Mouse (Mus musculus) liver, postnatal 0 days (tissue): ENCODE data around the gene Siglece. TPM values are rescaled to one million over a fixed set of nuclear protein-coding genes. Genes with fewer than 3 reads are reported as not detected.
A peak's percentile ranks its signal among the peaks of the same experiment; 100 is the strongest.

Experiments
- ATAC-seq: fragments of 200-750 bp; cut with Nextera tagmentation; 2 replicates; pipeline ENCODE4 v1.8.0; 2017; ENCODE audit warnings: mild to moderate bottlenecking, moderate library complexity
- DNase-seq: peaks from one replicate; pipeline ENCODE4 v3.0.0-alpha.2; 2016
- H3K27ac ChIP-seq: fragments of 300-500 bp; sonication (generic); 2 replicates; pipeline ENCODE4 v1.5.1; 2014; ENCODE audit warnings: antibody characterized with exemption, moderate library complexity, mild to moderate bottlenecking, low read depth
- H3K27me3 ChIP-seq: fragments of 300-500 bp; sonication (generic); 2 replicates; pipeline ENCODE4 v1.6.1; 2014; ENCODE audit warnings: low read length, control low read depth, mixed read lengths; ENCODE audit not compliant: insufficient read depth
- H3K36me3 ChIP-seq: fragments of 300-500 bp; sonication (generic); replicated peaks from 2 replicates; pipeline ENCODE4 v1.6.1; 2014; ENCODE audit warnings: mild to moderate bottlenecking, control low read depth, low read length, moderate library complexity, mixed read lengths; ENCODE audit not compliant: insufficient read depth
- H3K4me1 ChIP-seq: fragments of 300-500 bp; sonication (generic); 2 replicates; pipeline ENCODE4 v1.6.1; 2014; ENCODE audit warnings: antibody characterized with exemption, mild to moderate bottlenecking, control low read depth; ENCODE audit not compliant: insufficient read depth
- H3K4me2 ChIP-seq: fragments of 300-500 bp; sonication (generic); 2 replicates; pipeline ENCODE4 v1.6.1; 2014; ENCODE audit warnings: low read depth, mild to moderate bottlenecking, low read length, moderate library complexity, mixed read lengths
- H3K4me3 ChIP-seq: fragments of 300-500 bp; sonication (generic); 2 replicates; pipeline ENCODE4 v1.5.1; 2014; ENCODE audit warnings: low read depth, low read length
- H3K9ac ChIP-seq: fragments of 300-500 bp; sonication (generic); replicated peaks from 2 replicates; pipeline ENCODE4 v1.6.1; 2014; ENCODE audit warnings: mild to moderate bottlenecking, moderate library complexity
- H3K9me3 ChIP-seq: fragments of 300-500 bp; sonication (generic); 2 replicates; pipeline ENCODE4 v1.6.1; 2016; ENCODE audit warnings: mild to moderate bottlenecking, control low read depth, low read length, mixed read lengths
- CTCF ChIP-seq: sonication (generic); IDR thresholded peaks from 2 replicates; pipeline ENCODE4 v1.5.1; 2016; ENCODE audit warnings: antibody characterized with exemption, low read depth
- EP300 ChIP-seq: IDR thresholded peaks from 2 replicates; pipeline ENCODE4 v1.6.1; 2016; ENCODE audit warnings: antibody characterized with exemption, low read depth, mild to moderate bottlenecking
- WGBS: fragments of 180-500 bp; shearing (Covaris S2); extraction: QIAGEN DNeasy Blood & Tissue Kit; methylation state at CpG from one replicate; pipeline ENCODE4 v1.1.7; 2014; ENCODE audit not compliant: insufficient replicate concordance; 5-methylcytosine and 5-hydroxymethylcytosine counted together
- polyA plus RNA-seq: library from polyadenylated mRNA; unstranded; fragments of >200 nt; fragmentation: Nextera tagmentation; extraction: Ambion mirVana; gene quantifications from 2 replicates; pipeline ENCODE4 v1.2.1, GENCODE M21; 2015

The Siglece gene
- polyA plus RNA-seq, 1 experiment from 2014 or later: 5.8 TPM

DNA sequence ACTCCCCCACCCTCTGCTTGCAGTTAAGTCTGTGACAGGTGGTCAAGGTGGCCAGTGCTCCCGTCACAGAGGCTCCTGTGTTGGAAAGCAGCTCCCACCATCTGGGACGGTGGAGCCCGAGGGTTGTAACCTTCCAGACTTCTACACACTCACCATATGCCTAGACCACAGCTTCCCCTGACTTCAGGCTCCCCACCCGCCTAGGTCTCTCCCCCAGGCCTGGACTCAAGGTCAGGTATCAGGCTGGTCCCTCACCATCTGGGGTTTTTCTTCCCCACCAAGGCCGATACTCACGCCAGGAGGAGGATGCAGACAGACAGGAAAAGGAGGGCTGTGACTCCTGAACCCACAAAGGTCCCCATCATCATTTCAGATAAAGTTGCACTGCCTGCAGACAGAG lies 3.7 kb downstream of the Siglece start:
- Histone ChIP-seq H3K9ac (0 out of 2 replicates have a peak overlapping the region, but pooled peaks have one; percentile 42), H3K4me1 (no peaks in the 10 kb centered on the region), H3K27ac (peak overlapping the region; percentile 24), H3K27me3 (no peaks in the 10 kb centered on the region), H3K4me2 (peak overlapping the region; percentile 49), H3K36me3 (0 out of 2 replicates have a peak, but pooled peaks cover 3% of the 10 kb centered on the region), H3K4me3 (peak overlapping the region; percentile 3), H3K9me3 (no peaks in the 10 kb centered on the region)
- WGBS: 25% methylated on average over 6 of the region's 6 CpGs
- DNase-seq (no peak), ATAC-seq (no peak)
- TF ChIP-seq EP300: no peak
- no peak for TF ChIP-seq CTCF

DNA sequence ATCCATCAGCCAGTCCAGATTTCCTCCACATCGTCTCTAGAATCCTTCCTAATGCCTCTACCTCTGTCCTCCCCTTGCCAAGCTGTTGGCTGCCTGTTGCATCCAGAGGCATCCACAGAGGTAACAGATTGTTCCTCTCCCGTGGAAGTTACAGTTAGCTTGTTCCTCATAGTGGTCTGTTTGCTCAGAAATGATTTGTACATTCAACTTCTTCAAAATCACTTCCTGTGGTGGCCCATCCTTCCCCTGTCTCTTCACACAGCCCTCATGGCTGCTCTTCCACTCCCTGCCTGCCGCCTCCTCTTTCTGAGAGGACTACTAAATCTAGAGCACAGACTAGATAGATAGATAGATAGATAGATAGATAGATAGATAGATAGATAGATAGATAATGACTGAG lies 5.4 kb downstream of the Siglece start:
- Histone ChIP-seq H3K27ac (0 out of 2 replicates have a peak overlapping the region, but pooled peaks have one; percentile 17), H3K4me3 (0 out of 2 replicates have a peak overlapping the region, but pooled peaks have one; percentile 8), H3K36me3 (0 out of 2 replicates have a peak, but pooled peaks cover 3% of the 10 kb centered on the region), H3K27me3 (no peaks in the 10 kb centered on the region), H3K4me1 (no peaks in the 10 kb centered on the region), H3K9ac (no peak overlapping the region), H3K4me2 (0 out of 2 replicates have a peak overlapping the region, but pooled peaks have one; percentile 3), H3K9me3 (no peaks in the 10 kb centered on the region)
- TF ChIP-seq EP300: peak; percentile 47; the same call in 1 of the 2 replicates
- no peak for TF ChIP-seq CTCF
- WGBS: 30% methylated on average over 3 of the region's 3 CpGs
- ATAC-seq (peak; percentile 40; the same call in 1 of the 2 replicates), DNase-seq (no peak)

DNA sequence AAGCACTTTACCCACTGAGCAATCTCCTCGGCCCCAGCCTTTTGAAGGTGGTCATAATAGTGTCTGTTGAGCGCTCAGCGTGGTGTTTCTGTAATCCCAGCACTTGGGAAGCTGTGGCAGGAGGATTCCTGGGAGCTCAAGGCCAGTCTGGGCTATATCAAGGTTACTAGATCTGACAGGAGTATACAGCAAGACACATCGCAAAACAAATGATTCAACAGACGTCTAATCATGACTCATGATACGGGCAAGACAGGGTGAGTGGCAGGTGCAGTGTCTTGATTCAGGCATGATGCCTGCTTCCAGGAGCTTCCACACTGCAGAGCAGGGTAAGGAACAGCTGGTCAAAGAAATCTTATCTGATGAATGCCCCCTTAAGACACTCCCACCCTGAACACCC lies 7.3 kb downstream of the Siglece start:
- ATAC-seq: no peak
- 86% methylated on average over 6 of the region's 6 CpGs for WGBS
- H3K27me3 ChIP-seq: no peaks in the 10 kb centered on the region

DNA sequence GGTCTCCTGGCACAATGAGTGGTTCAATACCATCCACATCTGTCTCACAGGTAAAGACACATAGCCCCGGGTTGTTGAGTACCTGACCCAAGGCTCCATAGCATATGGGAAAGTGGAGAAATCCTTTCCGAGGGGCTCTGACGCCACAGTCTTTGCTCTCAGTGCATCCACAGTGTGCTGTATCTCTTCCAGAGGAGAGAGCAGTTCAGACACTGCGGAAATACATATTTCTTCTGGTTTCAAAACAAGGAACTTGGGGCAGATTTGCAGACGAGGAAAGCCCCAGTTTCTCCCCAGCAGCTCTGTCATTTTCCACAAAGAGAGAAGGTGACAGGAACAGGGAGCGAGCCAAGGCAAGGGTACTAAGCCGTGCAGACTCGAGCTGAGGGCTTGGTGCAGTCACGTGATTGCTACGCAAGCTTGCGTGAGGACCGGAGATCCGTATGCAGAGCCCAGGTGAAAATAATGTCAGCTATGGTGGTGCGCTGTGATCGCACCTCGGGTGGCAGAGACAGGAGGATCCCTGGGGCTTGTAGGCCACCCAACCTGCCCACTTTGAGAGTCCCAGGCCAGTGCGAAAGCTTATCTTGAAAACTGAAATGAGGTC lies 16.8 kb downstream of the Siglece start:
- no peaks in the 10 kb centered on the region for H3K27me3 ChIP-seq
- no peak overlapping the region for H3K4me3 ChIP-seq
- no peak for DNase-seq
- WGBS: 62% methylated on average over 17 of the region's 17 CpGs
- no peak overlapping the region for H3K4me2 ChIP-seq
- no peaks in the 10 kb centered on the region for H3K9me3 ChIP-seq
- ATAC-seq: peak; percentile 33; the same call in 1 of the 2 replicates
- peak overlapping the region; percentile 72 for H3K27ac ChIP-seq
- no peaks in the 10 kb centered on the region for H3K36me3 ChIP-seq
- TF ChIP-seq CTCF (no peak), EP300 (no peak)
- H3K9ac ChIP-seq: no peak overlapping the region
- no peaks in the 10 kb centered on the region for H3K4me1 ChIP-seq

More for the DNA sequence above, 7.3 kb downstream of the Siglece start:
- no peak overlapping the region for H3K27ac ChIP-seq
- H3K9ac ChIP-seq: no peak overlapping the region
- H3K4me3 ChIP-seq: no peak overlapping the region
- no peaks in the 10 kb centered on the region for H3K9me3 ChIP-seq
- TF ChIP-seq CTCF (no peak), EP300 (no peak)
- H3K4me1 ChIP-seq: no peaks in the 10 kb centered on the region
- no peak overlapping the region for H3K4me2 ChIP-seq
- H3K36me3 ChIP-seq: 0 out of 2 replicates have a peak, but pooled peaks cover 3% of the 10 kb centered on the region
- DNase-seq: no peak

DNA sequence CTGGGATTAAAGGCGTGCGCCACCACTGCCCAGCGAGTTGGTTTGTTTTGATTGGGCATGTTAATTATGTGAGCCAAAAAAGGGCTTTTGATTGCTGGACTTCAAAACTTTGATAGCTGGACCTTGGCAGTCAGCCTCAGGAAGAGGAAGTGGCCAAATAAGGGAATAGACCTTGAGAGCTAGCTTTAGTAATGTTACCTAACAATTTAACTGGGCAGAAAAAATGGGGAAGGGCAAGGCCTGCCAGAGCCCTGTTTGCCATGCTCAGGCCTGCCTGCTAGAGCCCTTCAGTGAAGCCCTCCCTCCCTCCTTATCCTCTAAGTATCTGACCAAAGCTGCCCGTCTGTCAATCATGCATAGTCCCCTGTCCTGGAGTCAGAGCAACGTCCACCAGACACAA lies 17.4 kb downstream of the Siglece start:
- ATAC-seq (peak; percentile 44), DNase-seq (no peak)
- Histone ChIP-seq H3K27me3 (no peaks in the 10 kb centered on the region), H3K27ac (peak overlapping the region; percentile 72), H3K9me3 (no peaks in the 10 kb centered on the region), H3K9ac (no peak overlapping the region), H3K4me3 (no peak overlapping the region), H3K4me1 (no peaks in the 10 kb centered on the region), H3K4me2 (no peak overlapping the region), H3K36me3 (no peaks in the 10 kb centered on the region)
- WGBS: 50% methylated on average over 5 of the region's 5 CpGs
- TF ChIP-seq EP300 (no peak), CTCF (no peak)

DNA sequence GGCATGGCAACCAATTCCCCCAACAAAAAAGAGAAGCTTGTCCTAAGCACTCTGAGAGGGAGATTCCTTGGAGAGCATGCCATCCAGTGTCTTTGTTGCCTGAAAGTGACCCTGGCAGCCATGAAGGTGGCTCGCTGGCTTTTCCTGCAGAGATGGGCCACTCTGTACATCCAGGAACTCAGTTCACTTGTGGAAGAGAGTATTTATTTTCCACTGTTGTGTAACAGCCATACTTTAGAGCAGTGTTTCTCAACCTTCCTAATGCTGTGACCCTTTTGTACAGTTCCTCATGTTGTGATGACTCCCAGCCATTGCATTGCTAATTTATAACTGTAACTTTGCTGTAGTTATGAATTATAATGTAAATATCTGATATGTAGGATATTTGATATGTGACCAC lies 22.8 kb downstream of the Siglece start:
- DNase-seq (no peak), ATAC-seq (no peak)
- H3K9me3 ChIP-seq: no peaks in the 10 kb centered on the region
- no peak overlapping the region for H3K9ac ChIP-seq
- H3K27me3 ChIP-seq: no peaks in the 10 kb centered on the region
- H3K27ac ChIP-seq: no peak overlapping the region
- no peak for TF ChIP-seq EP300
- TF ChIP-seq CTCF: no peak
- H3K36me3 ChIP-seq: no peaks in the 10 kb centered on the region
- 33% methylated on average over 1 of the region's 1 CpGs for WGBS
- H3K4me1 ChIP-seq: no peaks in the 10 kb centered on the region
- no peak overlapping the region for H3K4me3 ChIP-seq
- no peak overlapping the region for H3K4me2 ChIP-seq
